Mouse (Mus musculus) mesoderm, embryonic 11.5 days (tissue): ENCODE results near the gene Crybb2.
A peak's percentile ranks its signal among the peaks of the same experiment; 100 is the strongest.

Source experiments
- DNase-seq: peaks from one replicate; pipeline ENCODE4 v3.0.0-alpha.2; 2012; ENCODE audit warnings: low read depth, low spot score

Gene Crybb2

DNA sequence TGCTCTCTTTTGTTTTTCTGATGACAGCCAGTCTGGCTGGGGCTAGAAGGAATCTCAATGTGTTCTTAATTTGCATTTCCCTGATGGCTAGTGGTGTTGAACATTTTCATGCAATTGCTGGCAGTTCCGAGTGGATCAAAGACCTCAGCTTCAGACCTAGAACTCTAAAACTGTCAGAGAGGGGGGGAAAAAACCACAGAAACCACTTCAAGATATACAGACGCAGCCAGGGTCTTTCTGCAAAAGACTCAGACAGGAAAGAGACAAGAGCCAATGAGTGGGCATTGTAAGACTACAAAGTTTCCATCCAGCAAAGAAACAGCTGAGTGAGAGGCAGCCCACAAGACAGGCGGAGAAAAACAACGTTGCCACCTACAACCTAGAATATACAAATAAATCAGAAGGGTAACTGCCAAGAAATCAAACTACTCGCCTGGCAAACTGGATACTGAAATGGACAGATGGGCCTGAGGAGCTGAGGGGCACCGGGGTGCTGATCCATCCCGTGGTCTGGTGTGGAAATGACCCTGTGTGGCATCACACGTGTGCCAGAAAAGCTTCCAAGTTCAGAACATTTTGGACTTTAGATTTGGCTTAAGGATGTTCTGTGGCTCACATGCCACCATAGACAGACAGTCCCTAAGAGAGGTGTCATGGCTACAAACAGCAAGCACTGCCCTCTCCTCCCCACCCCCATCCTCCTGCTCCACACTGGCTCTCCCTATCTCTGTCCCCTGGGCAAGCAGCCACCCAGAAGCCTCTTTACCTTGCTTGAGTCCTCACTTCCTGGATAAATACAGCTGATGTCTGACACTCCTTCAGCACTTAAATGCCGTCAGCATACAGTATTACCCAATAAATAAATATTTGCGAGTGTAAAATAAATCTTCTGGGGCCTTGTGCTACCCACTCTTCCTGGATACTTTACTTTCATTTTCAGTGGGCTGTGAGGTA lies 34.5 kb downstream of the Crybb2 start:
- no peak for DNase-seq

DNA sequence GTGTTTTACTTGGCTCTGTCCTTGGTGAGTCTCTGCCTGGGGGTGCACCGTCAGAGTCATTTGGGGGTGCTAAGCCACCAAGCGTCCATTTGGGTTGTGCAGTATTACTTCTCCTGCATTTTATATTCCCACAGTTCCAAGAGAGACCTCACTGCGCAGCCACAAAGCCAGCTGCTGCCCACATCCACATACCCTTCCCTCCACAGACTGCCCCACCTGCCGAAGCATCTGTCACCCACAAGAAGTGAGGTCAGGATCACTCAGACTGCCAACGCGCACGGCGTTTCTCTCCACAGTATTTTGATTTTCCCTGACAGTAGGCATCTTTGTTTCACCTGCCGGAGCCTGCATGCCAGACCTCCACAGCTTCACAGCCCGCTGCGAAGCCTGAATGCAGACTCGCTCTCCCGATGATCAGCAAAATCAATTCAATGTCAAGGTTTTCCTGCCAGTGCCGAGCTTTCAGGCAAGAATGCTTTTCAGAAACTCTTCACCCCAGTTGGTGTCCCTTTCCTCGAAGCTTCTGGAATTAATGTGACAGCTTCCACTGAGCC lies 38.6 kb downstream of the Crybb2 start:
- DNase-seq = no peak

DNA sequence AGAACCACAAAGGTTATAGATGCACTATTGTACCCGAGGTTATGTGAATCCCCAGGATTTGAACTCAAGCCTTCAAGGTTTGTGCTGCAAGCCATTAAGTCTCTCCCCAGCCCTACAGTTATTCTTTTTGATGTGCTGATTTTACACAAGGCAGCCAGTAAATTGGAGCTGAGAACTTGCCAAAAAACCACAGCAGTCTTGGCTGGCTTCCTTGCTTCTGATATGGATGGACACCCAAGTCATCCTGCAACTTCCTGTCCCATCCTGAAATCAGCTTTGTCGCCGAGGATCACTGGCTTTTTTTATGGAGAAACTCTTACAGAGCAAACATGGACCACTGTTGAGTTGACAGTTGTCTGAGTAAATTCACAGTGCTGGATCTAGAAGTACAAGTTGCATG lies 39.8 kb downstream of the Crybb2 start:
- DNase-seq = no peak

DNA sequence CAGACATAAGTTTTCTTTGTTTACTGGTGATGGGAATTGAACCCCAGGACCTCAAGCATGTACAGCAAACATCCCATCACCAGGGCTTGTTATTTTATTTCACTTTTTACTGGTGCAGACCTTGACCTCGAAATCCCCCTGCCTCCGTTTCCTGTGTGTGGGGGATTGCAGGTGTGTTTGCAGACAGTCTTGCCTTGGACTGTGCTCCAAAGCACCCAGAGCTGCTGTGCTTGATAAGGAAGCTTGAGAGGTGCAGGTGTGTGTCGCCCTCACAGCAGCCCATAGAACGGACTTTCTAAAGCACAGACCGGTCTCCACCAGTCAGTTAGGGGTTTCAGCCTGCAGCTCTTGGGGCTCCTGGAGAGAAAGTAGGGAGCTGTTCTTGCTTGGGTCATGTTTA lies 43.2 kb downstream of the Crybb2 start:
- no peak for DNase-seq

DNA sequence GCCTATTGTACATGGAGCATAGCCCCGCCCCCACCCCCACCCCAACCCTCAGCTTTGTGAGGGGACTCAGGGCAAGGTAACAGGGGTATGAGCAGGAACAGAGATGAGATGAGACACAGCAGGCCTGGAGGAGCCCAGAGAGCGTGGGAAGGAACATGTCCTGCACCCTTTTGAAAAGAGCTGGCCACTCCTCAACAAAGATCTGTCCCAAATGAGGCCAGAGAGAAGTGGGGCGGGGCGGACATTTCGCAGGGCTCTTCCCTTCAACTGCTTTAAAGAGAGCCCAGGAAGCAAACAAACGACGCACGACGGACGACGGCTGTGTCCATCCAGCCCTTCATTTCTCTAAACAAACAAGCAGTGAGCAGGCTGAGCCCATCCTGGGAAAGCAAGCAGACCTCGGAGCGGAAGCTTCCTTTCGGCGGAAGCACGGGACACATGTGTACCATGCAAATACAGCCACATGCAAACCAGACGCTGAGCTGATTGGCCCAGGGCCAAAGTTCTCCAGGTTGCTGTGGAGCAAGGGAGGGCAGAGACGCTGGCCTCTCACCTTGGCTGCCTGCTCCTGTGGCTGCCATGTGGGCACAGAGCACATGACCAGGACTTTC lies 45.7 kb downstream of the Crybb2 start:
- DNase-seq = peak; percentile 37

DNA sequence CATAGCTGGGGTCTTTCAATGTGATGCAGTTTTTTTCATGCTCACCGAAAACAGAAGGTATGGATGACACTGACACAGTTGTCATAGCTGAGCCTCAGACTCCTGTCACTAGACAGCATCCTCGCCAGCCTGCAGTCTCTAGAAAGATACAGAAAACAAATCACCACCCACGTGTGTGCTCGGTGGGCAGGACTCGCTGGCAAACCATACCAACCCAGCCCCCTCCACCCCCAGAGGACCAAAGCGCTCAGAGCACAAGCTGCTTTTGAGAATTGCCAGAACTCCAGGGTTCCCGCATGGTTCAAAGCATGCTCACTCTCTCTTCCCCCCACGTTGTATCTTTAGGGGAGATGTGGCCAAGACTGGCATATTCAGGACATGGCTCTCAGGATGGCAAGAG lies 51.7 kb downstream of the Crybb2 start:
- no peak for DNase-seq

DNA sequence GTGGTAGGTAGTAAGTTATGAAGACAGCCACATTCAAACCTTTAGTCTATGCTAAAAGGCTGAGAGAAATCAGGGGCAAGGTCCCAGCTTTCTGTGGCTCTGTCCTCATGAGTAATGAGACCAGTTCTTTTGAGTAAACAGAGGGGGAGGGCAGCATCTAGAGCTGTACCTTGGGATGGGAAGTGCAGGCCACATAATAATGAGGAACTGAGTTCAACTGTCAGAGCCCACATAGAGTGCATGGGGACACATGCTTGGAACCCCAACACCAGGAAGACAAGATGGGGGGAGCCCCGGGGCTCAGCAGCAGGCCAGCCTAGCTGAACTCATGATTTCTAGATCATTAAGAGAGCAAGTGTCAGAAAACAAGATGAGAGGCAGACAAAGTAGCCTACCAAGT lies 52.9 kb downstream of the Crybb2 start:
- DNase-seq = no peak

DNA sequence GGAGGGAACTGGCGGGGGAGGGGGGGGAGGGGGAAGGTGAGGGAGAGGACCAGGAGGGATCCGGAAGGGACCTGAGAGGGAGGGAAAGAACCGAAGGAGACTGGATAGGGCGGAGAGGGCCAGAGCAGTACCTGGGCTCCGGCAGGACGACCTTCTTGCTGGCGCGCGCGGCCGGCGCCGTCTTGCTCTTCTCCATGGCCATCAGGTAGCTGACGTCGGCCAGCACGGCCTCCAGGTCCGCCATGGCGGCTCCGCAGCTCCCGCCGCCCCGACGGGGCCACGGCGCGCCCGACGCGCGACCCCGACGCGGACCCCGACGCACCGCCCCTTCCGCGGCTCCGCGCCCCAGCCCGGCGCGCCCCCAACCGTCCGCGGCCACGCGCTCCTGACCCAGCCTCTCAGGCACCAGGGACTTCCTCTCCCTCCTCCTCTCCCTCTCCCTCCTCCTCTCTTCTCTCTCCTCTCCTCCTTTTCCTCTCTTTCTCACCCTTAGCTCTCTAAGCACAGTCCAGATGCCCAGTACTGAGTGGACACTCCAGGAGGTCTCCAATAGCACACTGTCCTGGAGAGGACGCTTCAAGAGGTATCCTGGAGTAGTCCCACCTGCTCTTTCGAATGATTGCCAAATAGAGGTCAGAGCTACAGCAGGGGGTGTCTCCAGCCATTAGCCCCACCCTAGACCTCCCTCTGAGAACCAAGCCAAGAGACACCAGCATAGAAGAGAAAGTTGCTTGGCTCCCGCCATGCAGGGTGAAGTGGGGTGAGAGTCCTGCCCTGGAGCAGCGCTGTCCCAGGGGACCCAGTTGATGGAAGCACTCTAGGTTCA lies 54.5 kb downstream of the Crybb2 start, which contains the start of gene Grk3:
Gene Grk3, minus strand, starts transcription at position 556 of the 826 bp plus-strand sequence.
- peak; percentile 44 for DNase-seq

DNA sequence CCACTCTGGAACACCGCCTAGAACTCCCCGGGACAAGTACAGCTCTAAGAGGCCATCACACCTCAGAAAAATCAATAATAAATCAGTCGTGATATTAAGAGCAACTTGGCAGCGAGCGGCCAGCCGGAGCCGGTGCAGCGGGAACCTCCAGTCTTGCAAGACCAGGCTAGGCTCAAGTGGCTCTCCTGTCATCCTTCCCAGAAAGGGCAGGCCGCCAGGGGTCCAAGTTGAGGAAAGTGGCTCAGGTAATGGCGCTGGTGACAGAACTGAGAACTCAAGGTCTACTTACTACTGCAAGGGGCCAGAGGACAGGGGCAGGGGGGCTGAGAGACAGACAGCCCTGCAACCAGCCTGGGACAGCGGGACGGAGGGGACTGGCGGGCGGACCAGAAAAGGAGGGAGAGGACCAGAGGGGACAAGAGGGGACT lies 55.1 kb downstream of the Crybb2 start:
- no peak for DNase-seq

DNA sequence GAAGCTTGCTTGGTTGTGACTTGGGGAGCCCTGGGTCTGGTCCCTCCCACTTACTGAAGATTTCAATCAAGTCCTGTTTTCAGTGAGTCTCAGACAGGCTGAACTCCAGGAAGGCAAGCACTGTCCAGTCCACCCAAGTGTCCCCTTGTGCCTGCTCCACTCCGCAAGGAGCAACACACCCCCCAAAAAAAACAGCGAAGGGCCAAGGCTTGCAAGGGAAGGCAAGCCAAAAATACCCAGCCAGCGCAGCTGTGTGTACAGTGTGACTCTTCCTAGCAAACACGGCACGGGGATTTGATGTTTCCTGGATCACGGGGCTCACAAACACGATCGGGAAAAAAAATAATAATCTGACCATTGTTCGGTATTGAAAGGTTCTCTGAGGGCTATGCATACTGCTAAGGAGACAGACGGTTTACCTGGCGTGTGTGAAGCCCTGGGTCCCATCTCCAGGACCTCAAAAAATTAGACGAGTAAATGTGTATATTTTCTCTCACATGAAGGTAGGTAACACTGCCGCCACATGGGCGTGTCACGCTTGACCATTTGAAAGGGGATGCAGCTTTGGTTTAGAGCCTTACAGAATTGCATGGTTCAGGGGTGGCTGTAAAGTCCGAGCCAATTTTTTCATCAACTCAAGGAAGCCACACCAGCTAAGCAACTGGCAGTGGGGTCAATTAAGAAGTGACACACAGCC lies 55.7 kb downstream of the Crybb2 start:
- no peak for DNase-seq

DNA sequence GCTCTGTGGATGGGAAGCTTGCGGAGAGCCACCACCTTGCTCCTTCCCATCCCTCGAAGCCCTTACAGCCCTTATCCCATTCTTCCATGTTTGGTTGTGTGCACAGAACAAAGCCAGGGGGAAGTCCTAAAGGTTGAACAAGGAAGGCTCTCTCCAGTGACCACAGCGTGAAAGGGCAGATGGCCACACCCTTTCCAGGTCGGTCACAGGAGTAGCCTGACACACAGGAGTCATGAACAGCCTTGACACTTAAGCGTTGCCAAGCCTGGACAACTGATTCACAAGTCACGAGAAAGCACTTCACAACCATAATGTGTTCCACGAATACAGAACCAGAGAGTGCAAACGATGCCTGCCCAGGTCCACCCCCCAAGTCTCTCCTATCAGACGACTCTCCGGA lies 58.0 kb downstream of the Crybb2 start:
- no peak for DNase-seq

DNA sequence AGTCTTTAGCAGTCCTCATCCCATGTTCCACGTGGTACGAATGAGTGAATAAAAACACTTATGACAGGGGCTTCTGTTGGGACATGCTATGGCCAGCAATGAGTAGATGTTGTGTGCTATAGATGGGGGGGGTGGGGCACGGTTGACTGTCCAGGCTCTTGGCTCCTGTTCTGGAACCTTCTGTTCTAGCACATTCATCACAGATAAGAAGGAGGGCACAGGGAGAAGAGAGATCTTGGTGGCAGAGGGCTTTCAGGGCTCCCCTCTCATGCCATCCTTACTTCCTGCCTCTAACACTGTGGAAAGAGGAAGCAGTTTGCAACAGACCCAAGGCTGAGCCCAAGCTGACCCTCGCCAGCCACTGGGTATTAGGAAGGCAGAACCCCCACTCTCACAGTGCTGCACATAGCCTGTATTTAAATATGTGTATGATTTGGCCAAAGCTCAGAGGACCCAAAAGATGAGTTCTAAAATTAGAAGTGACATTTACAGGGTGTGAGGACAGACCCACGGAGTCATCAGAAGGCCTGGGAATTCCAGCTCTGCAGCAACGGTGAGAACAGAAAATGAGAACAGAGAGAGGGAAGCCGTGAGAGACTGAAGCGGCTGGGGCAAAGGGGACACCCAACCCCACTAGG lies 60.6 kb downstream of the Crybb2 start:
- no peak for DNase-seq

DNA sequence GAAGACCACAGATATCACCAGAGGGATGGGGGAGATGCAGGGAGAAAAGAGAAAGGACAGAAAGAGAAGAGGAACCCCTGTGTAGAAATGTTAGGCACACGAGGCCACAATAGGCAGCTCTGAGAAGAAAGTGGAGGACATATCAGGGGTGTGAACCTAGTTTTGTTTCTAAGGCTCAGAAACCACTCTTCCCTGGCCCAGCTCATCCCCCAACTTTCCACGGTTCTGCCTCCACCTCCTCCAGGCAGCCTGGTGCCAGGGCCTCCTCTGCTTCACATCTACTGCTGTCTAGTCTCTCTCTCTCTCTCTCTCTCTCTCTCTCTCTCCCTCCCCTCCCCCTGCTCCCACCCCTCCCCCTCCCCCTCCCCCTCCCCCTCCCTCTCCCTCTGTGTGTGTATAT lies 61.4 kb downstream of the Crybb2 start:
- DNase-seq = no peak
